Mouse (Mus musculus) adrenal gland, postnatal 4 days (tissue): ENCODE data around the gene Opn1sw. TPM values are rescaled to one million over a fixed set of nuclear protein-coding genes. Genes with fewer than 3 reads are reported as not detected.

Experiments
- DNase-seq, 2 experiments: peaks; one replicate each; pipeline ENCODE4 v3.0.0; 2021 to 2022; ENCODE audit warnings: low spot score in 2 of 2, mixed read lengths in 2 of 2
- long read RNA-seq, 2 experiments: library from polyadenylated mRNA; stranded (forward); transcript quantifications; one replicate each; pipeline ENCODE4 v2.0.0; 2021
- total RNA-seq, 2 experiments: library from RNA; stranded (reverse); gene quantifications; 2 replicates each; pipeline ENCODE4 v1.2.3; 2021

Opn1sw gene
- not detected for total RNA-seq
- long read RNA-seq, experiment 1 = 0 reads
- long read RNA-seq, experiment 2 = 0 reads

DNA sequence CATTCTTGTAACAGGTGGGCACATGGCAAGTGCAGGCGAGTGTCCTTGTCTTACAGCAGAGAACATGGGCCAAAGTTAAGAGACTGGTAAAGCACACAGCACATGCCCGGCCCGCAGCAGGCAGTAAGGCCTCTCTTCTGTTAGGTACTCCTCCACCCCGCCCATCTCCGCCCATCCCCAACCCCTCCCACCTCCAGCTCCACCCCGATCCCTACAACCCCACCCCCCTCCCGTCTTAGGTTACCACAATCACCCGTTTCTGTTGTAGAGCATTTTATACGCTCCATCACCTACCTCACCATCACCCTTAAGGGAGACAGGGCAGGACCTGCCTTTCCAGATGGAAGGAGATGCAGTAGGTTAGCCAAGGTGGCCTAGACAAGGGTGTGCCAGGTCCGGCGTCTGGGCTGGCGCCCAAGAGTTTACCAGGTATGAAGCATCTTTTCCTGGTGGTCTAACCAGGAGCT, at the start of gene Opn1sw:
TSS of gene Opn1sw (minus strand) at position 417 of the 467 bp plus-strand sequence.
- no peak for DNase-seq

DNA sequence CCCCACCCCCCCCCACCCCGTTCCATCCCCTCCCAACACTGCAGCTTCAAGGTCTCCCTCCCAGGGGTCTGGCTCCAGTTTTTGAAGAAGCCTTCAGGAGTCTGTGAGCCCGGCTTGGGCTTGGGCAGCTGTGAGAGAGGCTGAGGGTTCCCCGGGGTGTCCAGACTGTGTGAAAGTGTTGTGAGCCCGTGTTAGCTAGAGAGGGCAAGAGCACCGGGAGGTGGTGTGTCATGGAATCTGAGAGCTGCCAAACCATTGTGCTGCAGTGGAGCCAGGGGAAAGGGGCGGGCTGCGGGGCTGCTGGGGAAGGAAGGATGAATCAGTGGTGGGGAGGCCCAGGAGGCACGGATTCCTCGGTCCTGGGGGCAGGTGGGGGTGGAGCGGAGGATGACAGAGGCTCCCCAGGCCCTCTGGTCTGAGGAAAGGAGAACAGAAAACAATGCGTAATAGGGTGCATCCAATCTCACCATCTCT, 48.2 kb upstream of the Opn1sw start:
- DNase-seq = no peak

DNA sequence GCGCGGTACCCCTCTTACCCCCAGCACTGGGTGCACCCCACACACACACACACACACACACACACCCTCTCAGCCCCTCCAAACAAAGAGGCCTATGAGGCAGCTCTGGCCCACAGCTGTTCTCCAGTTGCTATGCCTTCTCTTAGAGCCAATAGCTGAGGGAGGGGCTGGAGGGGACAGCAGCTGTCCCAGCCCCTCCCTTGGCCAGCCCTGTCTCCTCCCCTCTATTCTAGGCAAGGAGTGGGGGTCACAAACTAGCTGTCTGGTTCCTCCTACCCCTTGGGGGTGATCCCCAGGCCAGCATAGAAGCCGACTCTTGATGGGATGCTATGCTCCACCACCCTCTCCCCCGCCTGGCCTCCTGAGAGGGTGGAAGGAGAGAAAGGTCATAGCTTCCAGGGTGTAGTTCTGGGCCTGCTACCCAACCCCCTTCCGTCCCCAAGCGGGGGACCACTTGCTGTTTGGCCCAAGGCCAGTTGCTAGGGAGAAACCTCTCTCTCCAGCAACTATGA, 47.7 kb upstream of the Opn1sw start:
- no peak for DNase-seq

DNA sequence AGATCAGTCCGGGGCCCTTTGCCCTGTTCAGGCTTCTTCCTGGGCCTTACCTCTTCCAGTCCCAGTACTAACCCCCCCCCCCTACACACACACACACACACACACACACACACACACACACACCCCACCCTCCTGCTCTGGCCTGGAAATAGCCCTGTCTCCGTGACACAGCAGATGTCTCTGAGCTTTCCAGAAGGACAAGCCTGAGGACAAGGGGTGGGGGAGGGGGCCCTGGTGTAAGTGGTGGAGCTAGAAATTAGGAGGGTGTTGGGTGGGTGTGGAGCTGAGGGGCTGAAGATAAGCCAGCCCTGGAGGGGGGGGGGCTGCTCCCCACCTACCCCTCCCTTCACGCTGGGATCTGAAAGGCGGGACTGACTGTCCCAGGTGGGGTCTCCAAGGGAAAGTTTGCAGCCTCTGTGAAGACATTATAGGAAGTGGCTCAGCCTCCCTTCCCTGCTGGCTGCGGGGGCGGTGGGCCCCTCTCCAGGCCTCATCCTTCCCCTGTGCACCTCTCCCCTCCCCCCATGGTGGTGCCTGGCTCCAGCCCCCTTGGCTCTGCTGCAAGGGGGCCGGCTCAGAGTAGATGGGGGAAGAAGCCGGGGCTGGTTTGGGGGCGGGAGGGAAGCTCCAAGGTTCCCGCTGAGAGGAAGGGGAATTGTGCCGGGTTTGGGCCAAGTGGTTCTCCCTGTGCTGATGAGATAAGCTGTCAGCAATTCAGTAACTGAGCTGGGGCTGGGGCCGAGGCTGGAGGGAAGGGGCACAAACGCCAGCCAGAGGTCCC, 46.8 kb upstream of the Opn1sw start:
- no peak for DNase-seq

DNA sequence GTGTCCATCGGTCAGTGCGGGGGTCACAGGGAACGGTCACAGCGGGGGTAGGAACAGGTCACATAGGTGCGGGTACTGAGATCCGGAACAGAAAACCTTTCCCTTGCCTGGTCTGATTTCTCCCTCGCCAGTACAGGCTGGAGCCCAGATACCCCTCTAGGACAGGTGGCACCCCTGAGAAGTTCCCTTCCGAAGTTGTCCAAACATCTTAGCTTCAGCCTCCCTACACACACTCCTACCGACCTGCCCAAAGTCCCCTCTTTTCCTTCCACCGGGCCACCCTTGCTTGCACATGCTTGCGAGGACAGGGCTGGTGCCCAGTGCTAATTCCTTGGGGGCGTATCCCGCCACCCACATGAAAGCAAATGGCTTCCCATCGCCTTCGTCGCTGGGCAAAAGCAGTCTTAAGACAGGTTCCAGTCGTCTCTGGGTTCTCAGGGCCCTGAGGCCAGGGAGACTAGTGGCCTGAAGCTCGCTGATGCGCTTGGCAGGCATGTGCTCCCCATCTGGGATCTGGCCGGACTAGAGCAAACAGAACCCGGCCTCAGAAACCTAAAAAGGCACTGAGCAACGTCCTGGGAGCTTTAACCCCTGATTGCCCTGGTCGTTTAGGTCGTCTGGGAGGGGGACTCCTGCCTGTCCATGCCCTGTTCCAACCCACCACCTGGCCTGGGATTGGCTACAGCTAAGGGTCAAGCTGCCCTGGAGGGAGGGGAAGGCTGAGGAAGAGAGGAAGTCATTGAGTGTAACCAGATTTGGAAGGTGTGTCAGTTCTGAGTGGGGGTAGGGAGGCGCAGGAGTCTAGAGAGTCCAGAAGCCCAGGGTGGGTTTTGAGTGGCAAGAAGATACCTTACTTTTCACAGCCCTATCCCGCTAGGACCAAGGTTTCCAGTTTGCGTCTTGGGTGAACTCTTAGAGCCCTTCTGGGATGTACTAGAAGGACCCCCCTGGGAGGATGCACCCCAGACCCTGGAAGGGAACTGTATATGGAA, 45.8 kb upstream of the Opn1sw start:
- DNase-seq = no peak

DNA sequence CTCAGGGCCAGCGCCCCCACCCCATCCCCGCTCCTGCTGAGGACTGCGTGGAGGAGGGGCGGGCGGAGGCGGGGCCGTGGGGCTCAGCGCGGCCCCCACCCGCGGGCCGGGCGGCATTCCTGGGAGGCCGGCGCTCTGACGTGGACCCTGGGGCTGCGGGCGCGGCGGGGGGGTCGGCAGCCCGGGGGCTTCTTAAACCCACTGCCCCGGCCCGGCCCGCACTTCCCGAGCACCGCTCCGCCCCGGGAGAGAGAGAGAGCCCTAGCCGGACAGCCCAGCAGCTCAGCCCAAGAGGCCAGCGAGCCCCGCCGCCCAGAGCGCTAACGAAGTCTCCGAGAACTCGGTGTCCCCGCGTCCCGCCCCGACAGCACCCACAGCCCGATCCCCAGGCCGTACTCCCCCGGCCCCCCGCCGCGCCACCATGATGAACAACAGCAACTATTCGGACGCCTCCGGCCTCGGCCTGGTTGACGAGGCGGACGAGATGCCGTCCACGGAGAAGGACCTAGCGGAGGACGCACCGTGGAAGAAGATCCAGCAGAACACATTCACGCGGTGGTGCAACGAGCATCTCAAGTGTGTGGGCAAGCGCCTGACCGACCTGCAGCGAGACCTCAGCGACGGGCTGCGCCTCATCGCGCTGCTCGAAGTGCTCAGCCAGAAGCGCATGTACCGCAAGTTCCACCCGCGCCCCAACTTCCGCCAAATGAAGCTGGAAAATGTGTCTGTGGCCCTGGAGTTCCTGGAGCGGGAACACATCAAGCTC, 45.0 kb upstream of the Opn1sw start, which contains the start of gene Flnc:
TSS of gene Flnc (plus strand) at position 219 of the 766 bp plus-strand sequence.
- no peak for DNase-seq

DNA sequence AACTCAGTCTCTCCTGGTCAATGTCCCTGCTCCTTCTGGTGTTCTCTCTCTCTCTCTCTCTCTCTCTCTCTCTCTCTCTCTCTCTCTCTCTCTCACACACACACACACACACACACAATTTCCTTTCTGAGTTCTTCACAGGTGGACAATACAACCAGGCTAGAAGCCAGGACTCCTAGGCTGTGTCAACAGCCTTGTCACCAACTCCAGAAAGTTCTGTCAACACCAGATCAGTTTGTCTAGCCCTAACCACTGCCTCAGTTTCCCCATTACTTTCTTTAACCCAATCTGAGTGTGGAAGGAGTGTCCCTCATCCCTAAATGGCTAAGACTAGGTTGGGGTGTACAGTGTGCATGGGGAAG, 44.4 kb upstream of the Opn1sw start:
- no peak for DNase-seq

DNA sequence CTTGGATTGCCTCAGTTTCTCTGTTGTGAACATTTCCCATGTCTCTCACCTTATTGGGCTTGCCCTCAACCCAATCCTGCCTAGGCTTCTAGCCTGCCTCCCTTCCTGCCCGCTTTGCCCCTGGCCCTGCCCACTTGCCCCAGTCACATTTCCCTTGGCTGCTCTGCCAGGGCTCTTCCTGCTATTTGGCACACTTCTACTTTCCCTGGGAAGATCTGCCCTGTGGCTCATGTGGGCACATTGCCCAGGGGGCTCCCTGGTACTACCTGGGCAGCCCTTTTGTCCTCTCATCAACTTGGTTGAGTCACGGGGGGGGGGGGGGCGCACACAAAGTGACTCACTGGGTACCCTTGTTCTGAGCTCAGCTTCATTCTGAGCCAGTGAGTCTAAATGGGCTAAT, 43.9 kb upstream of the Opn1sw start:
- no peak for DNase-seq

DNA sequence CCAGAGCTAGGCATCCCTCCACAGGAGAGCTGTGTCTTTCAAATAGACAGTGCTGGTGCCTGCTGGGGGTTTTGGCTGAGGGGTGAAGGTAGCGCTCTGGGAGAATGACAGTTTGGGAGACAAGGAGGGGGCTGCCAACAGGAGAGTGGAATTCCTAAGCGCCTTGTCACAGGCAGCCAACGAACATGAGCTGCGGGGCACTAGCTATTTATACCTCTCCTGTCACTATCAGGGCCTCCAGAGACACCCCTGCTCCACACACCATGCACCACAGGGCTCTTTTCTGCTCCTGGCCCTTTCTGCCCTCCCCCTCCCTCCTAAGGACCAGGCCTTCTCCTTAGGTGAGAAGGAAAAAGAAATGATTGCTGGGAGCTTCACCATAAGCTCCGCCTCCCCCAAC, 43.2 kb upstream of the Opn1sw start:
- DNase-seq = no peak

DNA sequence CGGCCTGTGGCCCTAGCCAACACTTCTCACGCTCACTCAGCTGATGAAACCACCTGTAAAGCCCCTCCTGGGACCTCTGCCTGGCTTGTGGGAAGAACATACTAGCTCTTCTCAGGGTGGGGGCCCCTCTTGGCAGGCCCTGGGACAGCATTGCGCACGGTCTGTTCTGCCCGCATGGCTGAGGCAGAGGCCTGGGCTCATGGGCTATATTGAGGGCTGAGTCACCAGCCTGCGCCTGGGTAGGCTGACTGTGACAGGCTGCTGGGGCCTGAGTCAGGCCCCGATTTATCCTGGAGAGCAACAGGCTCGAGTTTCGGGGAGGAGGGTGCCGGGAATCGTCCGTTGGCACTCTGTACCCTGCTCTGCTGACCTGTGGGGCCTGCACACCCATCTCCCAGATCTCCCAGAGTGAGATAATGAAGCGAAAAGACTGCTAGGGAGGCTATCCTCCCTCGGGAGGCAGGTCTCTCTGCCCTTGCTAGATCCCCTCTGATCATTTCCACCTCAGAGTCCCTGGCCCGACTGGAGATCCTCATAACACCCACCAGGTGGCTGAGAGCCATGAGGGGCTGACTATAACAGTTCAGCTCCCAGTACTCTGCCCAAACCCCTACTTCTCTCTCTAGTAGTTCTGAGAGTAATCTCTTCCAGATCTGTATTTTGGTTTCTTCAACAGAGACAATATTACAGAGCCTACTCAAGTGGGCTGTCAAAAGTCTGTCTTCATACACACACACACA, 42.6 kb upstream of the Opn1sw start:
- DNase-seq = no peak

DNA sequence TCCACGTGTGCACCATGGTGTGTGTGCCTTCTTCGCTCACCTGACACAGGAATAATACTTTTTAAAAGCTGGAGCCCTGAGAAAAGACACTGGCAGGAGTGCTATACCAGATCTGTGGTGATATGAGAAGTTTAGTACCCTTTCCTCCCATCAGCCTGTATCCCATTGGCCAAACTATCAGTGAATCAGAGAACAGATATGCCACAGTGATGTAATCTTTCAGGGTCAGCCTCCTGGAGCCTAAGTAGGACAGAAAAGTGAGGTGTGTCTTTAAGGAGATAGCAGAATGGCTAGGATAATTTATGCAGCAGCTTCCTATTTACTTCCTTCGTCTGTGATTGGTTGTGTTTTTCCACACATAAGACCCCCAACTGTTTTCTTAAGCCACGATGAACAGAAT, 39.9 kb upstream of the Opn1sw start:
- no peak for DNase-seq

DNA sequence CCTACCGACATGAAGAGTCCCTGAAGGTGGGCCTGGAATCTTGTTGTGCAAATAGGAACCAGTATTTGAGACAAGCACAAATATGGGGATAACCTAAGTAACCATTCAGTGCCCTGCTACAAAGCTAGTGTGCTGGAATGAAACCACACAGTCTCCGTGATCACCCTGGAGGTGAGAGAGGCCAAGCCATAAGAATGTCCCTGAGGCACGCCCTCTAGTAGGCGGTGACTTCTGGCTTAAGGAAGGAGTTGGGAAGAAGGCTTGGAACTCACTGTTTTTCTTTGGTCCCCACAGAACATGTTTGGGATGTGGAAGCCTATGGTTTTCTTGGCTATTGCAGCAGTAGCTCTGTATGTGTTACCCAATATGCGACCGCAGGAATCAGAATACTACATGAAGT, 38.1 kb upstream of the Opn1sw start:
- no peak for DNase-seq

DNA sequence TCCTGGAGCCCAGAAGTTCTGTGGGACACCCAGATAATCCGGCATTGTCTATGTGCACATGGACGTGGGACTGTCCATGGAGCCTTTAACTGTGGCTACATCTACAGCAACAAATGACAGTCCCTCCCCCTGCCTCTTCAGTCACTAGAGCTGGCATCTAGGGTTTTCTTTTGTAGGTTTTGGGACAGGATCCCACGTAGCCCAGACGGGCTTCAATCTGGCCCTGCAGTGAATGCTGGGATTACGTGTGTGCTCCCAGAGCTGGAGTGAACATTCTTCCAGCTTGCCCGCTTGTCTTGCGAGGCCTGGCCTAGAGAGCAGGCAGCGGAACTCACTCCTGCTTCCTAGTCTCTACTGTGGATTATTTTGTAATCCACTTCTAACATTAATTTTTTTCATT, 36.9 kb upstream of the Opn1sw start:
- no peak for DNase-seq

DNA sequence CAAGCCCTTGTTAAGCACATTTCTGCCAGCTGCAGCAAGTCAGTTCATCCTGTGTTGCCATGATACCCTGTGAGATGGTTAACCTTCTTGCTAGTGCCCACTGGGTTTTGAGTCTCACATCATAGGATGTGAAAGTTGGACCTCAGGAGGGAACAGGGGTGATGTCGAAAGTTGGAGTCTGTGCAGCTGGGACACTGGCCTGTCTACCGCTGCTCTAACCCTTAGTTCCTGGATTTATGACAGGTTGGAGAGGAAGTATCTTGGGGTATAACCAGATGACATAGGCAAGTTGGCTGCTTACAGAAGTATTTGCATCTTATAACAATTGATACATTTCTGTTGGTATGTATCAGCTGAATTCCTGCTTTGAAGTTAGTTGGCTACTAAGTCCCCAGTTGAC, 32.3 kb upstream of the Opn1sw start:
- no peak for DNase-seq

DNA sequence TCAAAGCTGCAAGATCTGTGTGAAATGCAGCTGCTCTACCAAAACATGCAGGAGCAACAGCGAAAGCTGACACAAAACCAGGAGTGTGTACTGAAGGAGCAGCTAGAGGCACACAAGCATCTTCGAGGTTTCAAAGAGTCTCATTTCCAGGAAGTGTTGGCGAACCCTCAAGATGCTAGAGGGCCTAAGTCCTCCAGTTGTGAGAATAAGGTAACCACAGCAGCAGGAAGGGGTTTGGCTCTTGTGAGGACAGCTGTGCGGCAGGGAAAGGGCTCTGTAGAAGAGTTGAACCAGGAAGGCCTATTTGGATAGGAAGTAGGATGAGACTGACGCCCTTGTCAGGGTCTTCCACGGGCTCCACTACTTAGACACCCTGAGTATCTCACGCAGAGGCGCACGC, 27.2 kb upstream of the Opn1sw start:
- DNase-seq = no peak

DNA sequence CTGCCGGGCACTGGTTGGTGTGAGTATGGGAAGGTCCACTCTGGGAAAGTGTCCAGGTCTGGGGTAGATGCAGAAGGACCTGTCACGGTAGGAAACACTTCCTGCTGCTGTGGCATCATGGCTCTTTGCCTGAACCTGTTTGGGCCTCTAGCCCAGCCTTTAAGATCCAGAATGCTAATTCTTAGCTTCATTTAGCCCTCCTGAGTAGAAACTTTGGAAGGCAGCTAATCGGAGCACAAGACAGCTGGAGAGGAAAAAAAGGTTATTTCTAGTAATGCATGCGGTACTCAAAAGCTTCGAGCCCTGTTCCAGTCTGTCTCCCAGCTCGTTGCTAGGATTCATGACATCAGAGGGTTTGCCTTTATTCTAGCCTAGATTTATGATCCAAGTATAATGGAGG, 18.1 kb upstream of the Opn1sw start:
- no peak for DNase-seq

DNA sequence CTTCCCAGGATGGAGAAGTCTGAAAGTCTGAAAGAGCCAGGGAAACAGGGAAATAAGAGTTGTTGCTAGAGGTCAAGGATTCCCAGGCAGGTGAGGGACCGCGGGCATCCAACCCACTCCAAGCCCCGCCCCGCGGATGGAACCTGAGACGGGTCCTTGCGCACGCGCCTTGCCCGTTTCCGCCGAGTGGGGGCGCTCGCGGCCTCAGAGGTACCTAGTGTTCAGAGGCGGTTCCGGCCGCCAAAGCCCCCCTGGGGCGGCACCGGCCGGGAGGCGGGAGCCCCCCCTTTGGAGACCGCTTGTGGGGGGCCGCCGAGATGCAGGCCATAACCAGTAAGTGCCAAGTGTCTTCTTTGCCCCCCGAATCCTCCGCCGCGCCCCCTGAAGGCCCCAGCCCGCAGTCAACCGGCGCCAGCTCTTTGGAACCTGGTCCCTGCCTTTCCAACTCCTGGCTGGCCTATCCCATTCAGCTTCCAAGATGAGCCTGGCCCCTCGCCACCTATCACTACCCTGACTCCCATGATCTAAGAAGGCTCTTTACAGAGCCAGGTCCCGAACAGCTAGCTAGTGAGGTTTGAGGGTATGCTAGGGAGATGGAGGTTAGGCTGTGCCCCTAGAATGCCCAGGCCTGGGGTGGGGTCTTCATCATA, 14.6 kb upstream of the Opn1sw start:
- no peak for DNase-seq

DNA sequence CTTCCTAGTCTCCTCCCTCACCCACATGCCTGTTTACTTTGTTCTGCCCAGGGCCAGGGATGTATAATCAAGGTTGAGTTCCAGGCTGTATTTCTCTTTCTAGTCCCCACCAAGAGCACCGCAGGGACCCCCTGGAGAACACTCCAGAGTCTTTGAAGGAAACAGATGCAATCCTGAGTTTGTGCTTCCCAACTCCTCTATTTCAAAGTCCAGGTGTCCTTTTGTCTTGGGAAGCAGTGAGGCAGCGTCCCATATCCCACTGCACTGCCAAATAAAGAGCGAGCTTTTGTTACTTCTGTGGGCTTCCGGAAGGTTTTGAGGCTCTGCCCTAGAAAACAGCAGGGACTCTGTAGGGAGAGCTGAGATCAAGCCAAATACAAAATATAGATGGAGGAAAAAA, 11.6 kb upstream of the Opn1sw start:
- DNase-seq = no peak

DNA sequence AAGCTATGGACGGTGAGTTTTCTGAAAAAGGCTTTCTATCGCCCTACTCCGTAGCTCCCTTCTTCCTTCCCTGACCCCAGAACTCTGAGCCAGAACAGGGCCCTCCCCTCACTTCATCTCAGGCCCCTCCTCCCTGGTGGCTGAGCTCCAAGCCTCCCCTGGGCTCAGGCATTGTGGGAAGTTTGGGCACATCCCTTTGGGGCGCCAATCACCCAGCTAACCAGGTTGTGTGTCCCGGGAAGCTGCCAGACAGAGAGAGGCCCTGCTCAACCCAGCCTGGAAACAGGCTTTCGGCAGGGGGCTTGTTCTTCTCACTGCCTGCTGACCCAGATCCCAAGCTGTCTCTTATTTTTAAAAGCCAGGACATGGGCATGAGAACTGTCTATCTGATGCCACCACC, 9.3 kb upstream of the Opn1sw start:
- no peak for DNase-seq
